Mouse (Mus musculus): ENCODE data around the gene Clec4b2. TPM values are rescaled to one million over a fixed set of nuclear protein-coding genes. Genes with fewer than 3 reads are reported as not detected.

The Clec4b2 gene
- polyA plus RNA-seq (2012; rRNA removed), result not detected in 2 replicates

GRCm38 (mm10) chr6:123172593-123172992, at the start of gene Clec4b2:
Gene Clec4b2 (plus strand): TSS chr6:123172893.

GRCm38 (mm10) chr6:123229644-123230043, 57.0 kb downstream of the Clec4b2 start, which contains the start of gene Clec4n:
Gene Clec4n (plus strand): TSS chr6:123229843.

Other genes starting within 250 kb of the Clec4b2 start
- gene Clec4a3, start 220.4 kb upstream of the Clec4b2 start, polyA plus RNA-seq (2012; rRNA removed), result 0.20 and 0.23 TPM in 2 replicates
- gene Clec4a4, start 182.5 kb upstream of the Clec4b2 start, polyA plus RNA-seq (2012; rRNA removed), result not detected in 2 replicates
- gene Clec4b1, start 122.9 kb upstream of the Clec4b2 start, polyA plus RNA-seq (2012; rRNA removed), result not detected in 2 replicates
- gene Clec4a2, start 66.5 kb upstream of the Clec4b2 start, polyA plus RNA-seq (2012; rRNA removed), result 0.66 and 0.95 TPM in 2 replicates
- gene Clec4n, start 57.0 kb downstream of the Clec4b2 start, polyA plus RNA-seq (2012; rRNA removed), result 0.29 and 0.48 TPM in 2 replicates
- 0.12 and 0.17 TPM in 2 replicates for gene Clec4d, start 89.2 kb downstream of the Clec4b2 start, polyA plus RNA-seq (2012; rRNA removed)
- gene Clec4e, start 117.0 kb downstream of the Clec4b2 start, polyA plus RNA-seq (2012; rRNA removed), result 0.08 TPM in 1 of 2 replicates, not detected in the other
- gene Vmn2r19, start 135.4 kb downstream of the Clec4b2 start, polyA plus RNA-seq (2012; rRNA removed), result not detected in 2 replicates
- not detected in 2 replicates for gene Vmn2r20, start 245.2 kb downstream of the Clec4b2 start, polyA plus RNA-seq (2012; rRNA removed)

All from central nervous system, embryonic 18 days (tissue).